Mouse (Mus musculus) midbrain, embryonic 11.5 days (tissue): ENCODE results near the gene Babam1. TPM values are rescaled to one million over a fixed set of nuclear protein-coding genes. Genes with fewer than 3 reads are reported as not detected.
A peak's percentile ranks its signal among the peaks of the same experiment; 100 is the strongest.

Experiments
- ATAC-seq: fragments of 200-750 bp; cut with Nextera tagmentation; 2 replicates; pipeline ENCODE4 v1.8.0; 2017; ENCODE audit warnings: moderate TSS enrichment, moderate library complexity; ENCODE audit not compliant: low FRiP score
- DNase-seq: peaks from one replicate; pipeline ENCODE4 v3.0.0; 2015; ENCODE audit warnings: low spot score; ENCODE audit errors: missing footprints
- H3K27ac ChIP-seq: fragments of 300-500 bp; sonication (generic); 2 replicates; pipeline ENCODE4 v1.5.1; 2014; ENCODE audit warnings: low read depth, low read length
- H3K27me3 ChIP-seq: fragments of 300-500 bp; sonication (generic); 2 replicates; pipeline ENCODE4 v1.6.1; 2014; ENCODE audit warnings: mild to moderate bottlenecking, low read length, moderate library complexity, mixed read lengths; ENCODE audit not compliant: control insufficient read depth, insufficient read depth
- H3K36me3 ChIP-seq: fragments of 300-500 bp; sonication (generic); 2 replicates; pipeline ENCODE4 v1.6.1; 2014; ENCODE audit warnings: mild to moderate bottlenecking, low read length, moderate library complexity, mixed read lengths; ENCODE audit not compliant: control insufficient read depth, insufficient read depth
- H3K4me1 ChIP-seq: fragments of 300-500 bp; sonication (generic); 2 replicates; pipeline ENCODE4 v1.6.1; 2014; ENCODE audit warnings: low read length; ENCODE audit not compliant: control insufficient read depth, insufficient read depth
- H3K4me2 ChIP-seq: fragments of 300-500 bp; sonication (generic); 2 replicates; pipeline ENCODE4 v1.6.1; 2014; ENCODE audit warnings: mild to moderate bottlenecking, moderate library complexity
- H3K4me3 ChIP-seq: fragments of 300-500 bp; sonication (generic); 2 replicates; pipeline ENCODE4 v1.5.1; 2014; ENCODE audit warnings: low read depth, low read length
- H3K9ac ChIP-seq: fragments of 300-500 bp; sonication (generic); 2 replicates; pipeline ENCODE4 v1.6.1; 2014; ENCODE audit warnings: low read length
- H3K9me3 ChIP-seq: fragments of 300-500 bp; sonication (generic); 2 replicates; pipeline ENCODE4 v1.6.1; 2016; ENCODE audit warnings: low read length; ENCODE audit not compliant: control insufficient read depth
- WGBS: fragments of 180-500 bp; shearing (Covaris S2); extraction: QIAGEN DNeasy Blood & Tissue Kit; methylation state at CpG from one replicate; pipeline ENCODE4 v1.1.7; 2014; 5-methylcytosine and 5-hydroxymethylcytosine counted together
- polyA plus RNA-seq: library from polyadenylated mRNA; unstranded; fragments of >200 nt; fragmentation: Nextera tagmentation; extraction: Ambion mirVana; gene quantifications from 2 replicates; pipeline ENCODE4 v1.2.1, GENCODE M21; 2014

Gene Babam1
- polyA plus RNA-seq, 1 experiment from 2014 or later = 99.2 TPM

- Histone ChIP-seq H3K9ac (no peak overlapping the region), H3K4me2 (no peak overlapping the region), H3K4me3 (no peak overlapping the region), H3K36me3 (no peaks in the 10 kb centered on the region), H3K27me3 (no peaks in the 10 kb centered on the region), H3K9me3 (no peaks in the 10 kb centered on the region), H3K27ac (no peak overlapping the region), H3K4me1 (0 out of 2 replicates have a peak, but pooled peaks cover 3% of the 10 kb centered on the region)
- WGBS = 85% methylated on average over 2 of the region's 2 CpGs
- ATAC-seq (no peak), DNase-seq (no peak)
These were observed 5.0 kb upstream of the Babam1 start for GRCm38 (mm10) chr8:71391696-71392095.

GRCm38 (mm10) chr8:71392391-71392790 is 4.3 kb upstream of the Babam1 start:
- ATAC-seq (no peak), DNase-seq (no peak)
- Histone ChIP-seq H3K4me3 (no peak overlapping the region), H3K27ac (no peak overlapping the region), H3K9me3 (no peaks in the 10 kb centered on the region), H3K4me1 (peaks cover 6% of the 10 kb centered on the region), H3K27me3 (no peaks in the 10 kb centered on the region), H3K9ac (no peak overlapping the region), H3K36me3 (no peaks in the 10 kb centered on the region), H3K4me2 (no peak overlapping the region)
- WGBS = 66% methylated on average over 5 of the region's 5 CpGs

- DNase-seq (no peak), ATAC-seq (no peak)
- Histone ChIP-seq H3K36me3 (no peaks in the 10 kb centered on the region), H3K27me3 (no peaks in the 10 kb centered on the region), H3K9ac (no peak overlapping the region), H3K9me3 (no peaks in the 10 kb centered on the region), H3K4me2 (no peak overlapping the region), H3K4me3 (no peak overlapping the region), H3K27ac (no peak overlapping the region), H3K4me1 (peaks cover 9% of the 10 kb centered on the region)
- 4% methylated on average over 3 of the region's 3 CpGs for WGBS
These were observed 3.8 kb upstream of the Babam1 start for GRCm38 (mm10) chr8:71392871-71393270.

- no peak overlapping the region for H3K4me3 ChIP-seq
- H3K27me3 ChIP-seq = no peaks in the 10 kb centered on the region
- no peak for DNase-seq
- ATAC-seq = no peak
- 79% methylated on average over 7 of the region's 7 CpGs for WGBS
- H3K36me3 ChIP-seq = no peaks in the 10 kb centered on the region
- no peak overlapping the region for H3K9ac ChIP-seq
- no peak overlapping the region for H3K4me2 ChIP-seq
- peaks cover 9% of the 10 kb centered on the region for H3K4me1 ChIP-seq
- H3K27ac ChIP-seq = no peak overlapping the region
- H3K9me3 ChIP-seq = no peaks in the 10 kb centered on the region
These were observed 2.2 kb upstream of the Babam1 start for GRCm38 (mm10) chr8:71394481-71394880.

GRCm38 (mm10) chr8:71395071-71395470 is 1.6 kb upstream of the Babam1 start:
- Histone ChIP-seq H3K27ac (no peak overlapping the region), H3K4me2 (no peak overlapping the region), H3K36me3 (no peaks in the 10 kb centered on the region), H3K27me3 (no peaks in the 10 kb centered on the region), H3K9me3 (no peaks in the 10 kb centered on the region), H3K4me3 (no peak overlapping the region), H3K4me1 (peaks cover 9% of the 10 kb centered on the region), H3K9ac (no peak overlapping the region)
- DNase-seq = no peak
- WGBS = 86% methylated on average over 10 of the region's 10 CpGs
- ATAC-seq = no peak

- WGBS = 86% methylated on average over 9 of the region's 9 CpGs
- Histone ChIP-seq H3K9ac (peak within 1 kb of the TSS; percentile 79; the same call in 1 of the 2 replicates), H3K4me3 (peak within 1 kb of the TSS; percentile 82), H3K27ac (peak within 1 kb of the TSS; percentile 20; the same call in 1 of the 2 replicates), H3K9me3 (no peaks in the 10 kb centered on the region), H3K4me2 (peak within 1 kb of the TSS; percentile 83; the same call in 1 of the 2 replicates), H3K36me3 (no peaks in the 10 kb centered on the region), H3K27me3 (no peaks in the 10 kb centered on the region), H3K4me1 (peaks cover 9% of the 10 kb centered on the region)
- DNase-seq = no peak
- no peak for ATAC-seq
These were observed 1.0 kb upstream of the Babam1 start, which contains the start of gene Ushbp1 for GRCm38 (mm10) chr8:71395629-71396028. Gene Ushbp1 (minus strand): TSS chr8:71395802.

GRCm38 (mm10) chr8:71397701-71398100 is 1.0 kb downstream of the Babam1 start:
- 86% methylated on average over 12 of the region's 12 CpGs for WGBS
- no peak for ATAC-seq

GRCm38 (mm10) chr8:71400826-71401225 is 4.2 kb downstream of the Babam1 start:
- 96% methylated on average over 2 of the region's 2 CpGs for WGBS
- Histone ChIP-seq H3K4me3 (no peak overlapping the region), H3K36me3 (no peaks in the 10 kb centered on the region), H3K27ac (no peak overlapping the region), H3K27me3 (no peaks in the 10 kb centered on the region), H3K9ac (no peak overlapping the region), H3K9me3 (no peaks in the 10 kb centered on the region), H3K4me2 (no peak overlapping the region), H3K4me1 (peaks cover 13% of the 10 kb centered on the region)
- DNase-seq (no peak), ATAC-seq (no peak)

More at GRCm38 (mm10) chr8:71397701-71398100, 1.0 kb downstream of the Babam1 start:
- Histone ChIP-seq H3K36me3 (no peaks in the 10 kb centered on the region), H3K9ac (no peak overlapping the region), H3K4me3 (peak overlapping the region; percentile 82; the same call in 1 of the 2 replicates), H3K27me3 (no peaks in the 10 kb centered on the region), H3K4me2 (peak overlapping the region; percentile 83), H3K4me1 (peaks cover 9% of the 10 kb centered on the region), H3K27ac (no peak overlapping the region), H3K9me3 (no peaks in the 10 kb centered on the region)
- no peak for DNase-seq

GRCm38 (mm10) chr8:71401454-71401853 is 4.8 kb downstream of the Babam1 start:
- no peak overlapping the region for H3K27ac ChIP-seq
- no peaks in the 10 kb centered on the region for H3K36me3 ChIP-seq
- no peaks in the 10 kb centered on the region for H3K27me3 ChIP-seq
- DNase-seq (no peak), ATAC-seq (no peak)
- no peak overlapping the region for H3K4me3 ChIP-seq
- no peak overlapping the region for H3K4me2 ChIP-seq
- H3K9ac ChIP-seq = no peak overlapping the region
- peaks cover 10% of the 10 kb centered on the region for H3K4me1 ChIP-seq
- no peaks in the 10 kb centered on the region for H3K9me3 ChIP-seq
